Mouse (Mus musculus): ENCODE results near the gene Hebp2.
"Not testable (repeated sequence)": the region's sequence is repeated elsewhere in the genome, so short reads cannot be mapped to it uniquely, and the experiment has no call there.

The Hebp2 gene

GRCm38 (mm10) chr10:18545813-18546235, at the start of gene Hebp2:
TSS of gene Hebp2 (minus strand) at chr10:18546076.
- DNase-seq (ENCODE audit: low spot score): no peak

- DNase-seq (ENCODE audit: low spot score): no peak
Observed at GRCm38 (mm10) chr10:18589455-18589854, 43.6 kb upstream of the Hebp2 start.

- DNase-seq (ENCODE audit: low spot score): no peak
Observed at GRCm38 (mm10) chr10:18584188-18584587, 38.3 kb upstream of the Hebp2 start.

- DNase-seq (ENCODE audit: low spot score): no peak
Observed at GRCm38 (mm10) chr10:18572581-18572980, 26.7 kb upstream of the Hebp2 start.

GRCm38 (mm10) chr10:18562940-18563339, 17.1 kb upstream of the Hebp2 start:
- DNase-seq (ENCODE audit: low spot score): no peak

- DNase-seq (ENCODE audit: low spot score): no peak
Observed at GRCm38 (mm10) chr10:18561445-18561844, 15.6 kb upstream of the Hebp2 start.

GRCm38 (mm10) chr10:18559076-18559475, 13.2 kb upstream of the Hebp2 start:
- DNase-seq (ENCODE audit: low spot score): not testable (repeated sequence)

- DNase-seq (ENCODE audit: low spot score): no peak
Observed at GRCm38 (mm10) chr10:18549321-18550216, 3.7 kb upstream of the Hebp2 start.

- DNase-seq (ENCODE audit: low spot score): no peak
Observed at GRCm38 (mm10) chr10:18547381-18547780, 1.5 kb upstream of the Hebp2 start.

- no peak for DNase-seq (ENCODE audit: low spot score)
Observed at GRCm38 (mm10) chr10:18545309-18545708, 567 bp downstream of the Hebp2 start.

- DNase-seq (ENCODE audit: low spot score): no peak
Observed at GRCm38 (mm10) chr10:18536889-18537288, 9.0 kb downstream of the Hebp2 start.

- no peak for DNase-seq (ENCODE audit: low spot score)
Observed at GRCm38 (mm10) chr10:18532293-18532692, 13.6 kb downstream of the Hebp2 start.

- DNase-seq (ENCODE audit: low spot score): no peak
Observed at GRCm38 (mm10) chr10:18530161-18530560, 15.7 kb downstream of the Hebp2 start.

GRCm38 (mm10) chr10:18529177-18529576, 16.7 kb downstream of the Hebp2 start:
- no peak for DNase-seq (ENCODE audit: low spot score)

- DNase-seq (ENCODE audit: low spot score): no peak
Observed at GRCm38 (mm10) chr10:18528475-18528874, 17.4 kb downstream of the Hebp2 start.

- DNase-seq (ENCODE audit: low spot score): no peak
Observed at GRCm38 (mm10) chr10:18527766-18528165, 18.1 kb downstream of the Hebp2 start.

- no peak for DNase-seq (ENCODE audit: low spot score)
Observed at GRCm38 (mm10) chr10:18526851-18527675, 18.8 kb downstream of the Hebp2 start.

- no peak for DNase-seq (ENCODE audit: low spot score)
Observed at GRCm38 (mm10) chr10:18526184-18526850, 19.6 kb downstream of the Hebp2 start.

- no peak for DNase-seq (ENCODE audit: low spot score)
Observed at GRCm38 (mm10) chr10:18525726-18526125, 20.1 kb downstream of the Hebp2 start.

GRCm38 (mm10) chr10:18525311-18525710, 20.6 kb downstream of the Hebp2 start:
- no peak for DNase-seq (ENCODE audit: low spot score)

GRCm38 (mm10) chr10:18522556-18522955, 23.3 kb downstream of the Hebp2 start:
- DNase-seq (ENCODE audit: low spot score): no peak

- DNase-seq (ENCODE audit: low spot score): no peak
Observed at GRCm38 (mm10) chr10:18511496-18511895, 34.4 kb downstream of the Hebp2 start.

Measured in urinary bladder, postnatal 10 days (tissue).